Mouse (Mus musculus) olfactory bulb, adult 2 months (tissue): Measurements from ENCODE around the gene Ttc3. TPM values are rescaled to one million over a fixed set of nuclear protein-coding genes. Genes with fewer than 3 reads are reported as not detected.

Experiments
- H3K27ac ChIP-seq: fragments of 200-500 bp; 2 replicates; pipeline ENCODE4 v1.5.1; 2012; ENCODE audit warnings: low read depth, low read length; ENCODE audit not compliant: insufficient read depth
- H3K4me1 ChIP-seq: fragments of 200-500 bp; 2 replicates; pipeline ENCODE4 v1.6.1; 2012; ENCODE audit warnings: low read length; ENCODE audit not compliant: control insufficient read depth, insufficient read depth
- H3K4me3 ChIP-seq: fragments of 200-500 bp; 2 replicates; pipeline ENCODE4 v1.5.1; 2012; ENCODE audit warnings: mild to moderate bottlenecking, low read depth, low read length, moderate library complexity; ENCODE audit not compliant: insufficient read depth
- CTCF ChIP-seq: fragments of 200-500 bp; IDR thresholded peaks from 2 replicates; pipeline ENCODE4 v1.5.1; 2012; ENCODE audit warnings: low read depth, mild to moderate bottlenecking, low read length, moderate library complexity; ENCODE audit not compliant: insufficient read depth
- POLR2A ChIP-seq: fragments of 200-500 bp; IDR thresholded peaks from 2 replicates; pipeline ENCODE4 v1.6.1; 2012; ENCODE audit warnings: mild to moderate bottlenecking, low read depth, low read length, moderate library complexity; ENCODE audit not compliant: insufficient read depth
- WGBS: fragments of 180-500 bp; shearing (Covaris S2); methylation state at CpG from one replicate; pipeline ENCODE4 v1.1.7; 2018; 5-methylcytosine and 5-hydroxymethylcytosine counted together
- polyA plus RNA-seq: library from polyadenylated mRNA; stranded (reverse); fragments of >200 nt; gene quantifications from 2 replicates; pipeline ENCODE4 v1.2.4, GENCODE M21; 2012; ENCODE audit warnings: low replicate concordance; ENCODE audit not compliant: missing spikeins, insufficient read depth, insufficient read length

Gene Ttc3
- polyA plus RNA-seq, 1 experiment: 233 TPM

- 69% methylated on average over 2 of the region's 2 CpGs for WGBS
- no peak for TF ChIP-seq POLR2A
- no peak for TF ChIP-seq CTCF
Observed at GRCm38 (mm10) chr16:94412198-94412597, 41.8 kb downstream of the Ttc3 start.

GRCm38 (mm10) chr16:94412760-94413159, 42.3 kb downstream of the Ttc3 start:
- Histone ChIP-seq H3K4me1 (peaks cover 5% of the 10 kb centered on the region), H3K27ac (no peak overlapping the region), H3K4me3 (no peak overlapping the region)
- WGBS: 82% methylated on average over 4 of the region's 4 CpGs
- TF ChIP-seq POLR2A (no peak), CTCF (no peak)

More at GRCm38 (mm10) chr16:94412198-94412597, 41.8 kb downstream of the Ttc3 start:
- Histone ChIP-seq H3K27ac (no peak overlapping the region), H3K4me1 (peaks cover 5% of the 10 kb centered on the region), H3K4me3 (no peak overlapping the region)

- WGBS: 88% methylated on average over 6 of the region's 6 CpGs
- no peak for TF ChIP-seq POLR2A
- no peak for TF ChIP-seq CTCF
- Histone ChIP-seq H3K4me3 (no peak overlapping the region), H3K27ac (no peak overlapping the region), H3K4me1 (peaks cover 7% of the 10 kb centered on the region)
Observed at GRCm38 (mm10) chr16:94414151-94414550, 43.7 kb downstream of the Ttc3 start.

- 98% methylated on average over 3 of the region's 3 CpGs for WGBS
- no peak overlapping the region for H3K4me3 ChIP-seq
- H3K27ac ChIP-seq: no peak overlapping the region
- peaks cover 2% of the 10 kb centered on the region; the same call in 1 of the 2 replicates for H3K4me1 ChIP-seq
- TF ChIP-seq CTCF: no peak
- no peak for TF ChIP-seq POLR2A
Observed at GRCm38 (mm10) chr16:94420498-94420897, 50.1 kb downstream of the Ttc3 start.

- WGBS: 73% methylated on average over 4 of the region's 4 CpGs
Observed at GRCm38 (mm10) chr16:94428948-94429347, 58.5 kb downstream of the Ttc3 start.

GRCm38 (mm10) chr16:94435495-94436234, 65.2 kb downstream of the Ttc3 start:
- 72% methylated on average over 8 of the region's 8 CpGs for WGBS
- Histone ChIP-seq H3K4me3 (no peak overlapping the region), H3K4me1 (no peaks in the 10 kb centered on the region), H3K27ac (no peak overlapping the region)
- TF ChIP-seq POLR2A: no peak
- no peak for TF ChIP-seq CTCF

More at GRCm38 (mm10) chr16:94428948-94429347, 58.5 kb downstream of the Ttc3 start:
- Histone ChIP-seq H3K27ac (no peak overlapping the region), H3K4me3 (no peak overlapping the region), H3K4me1 (no peaks in the 10 kb centered on the region)
- no peak for TF ChIP-seq CTCF
- no peak for TF ChIP-seq POLR2A

GRCm38 (mm10) chr16:94436801-94437200, 66.4 kb downstream of the Ttc3 start:
- Histone ChIP-seq H3K4me3 (no peak overlapping the region), H3K4me1 (no peaks in the 10 kb centered on the region), H3K27ac (no peak overlapping the region)
- no peak for TF ChIP-seq CTCF
- TF ChIP-seq POLR2A: no peak
- WGBS: 80% methylated on average over 2 of the region's 2 CpGs

GRCm38 (mm10) chr16:94441361-94441760, 70.9 kb downstream of the Ttc3 start:
- no peak overlapping the region for H3K4me3 ChIP-seq
- WGBS: 55% methylated on average over 2 of the region's 2 CpGs
- no peak overlapping the region for H3K27ac ChIP-seq
- H3K4me1 ChIP-seq: peaks cover 2% of the 10 kb centered on the region; the same call in 1 of the 2 replicates
- TF ChIP-seq POLR2A (no peak), CTCF (no peak)

GRCm38 (mm10) chr16:94449151-94449550, 78.7 kb downstream of the Ttc3 start:
- 0 out of 2 replicates have a peak, but pooled peaks cover 5% of the 10 kb centered on the region for H3K4me1 ChIP-seq
- no peak for TF ChIP-seq CTCF
- TF ChIP-seq POLR2A: no peak
- 74% methylated on average over 8 of the region's 8 CpGs for WGBS
- H3K27ac ChIP-seq: no peak overlapping the region
- H3K4me3 ChIP-seq: no peak overlapping the region

GRCm38 (mm10) chr16:94449632-94450031, 79.2 kb downstream of the Ttc3 start:
- WGBS: 94% methylated on average over 7 of the region's 7 CpGs
- H3K4me3 ChIP-seq: no peak overlapping the region
- 0 out of 2 replicates have a peak, but pooled peaks cover 5% of the 10 kb centered on the region for H3K4me1 ChIP-seq
- no peak overlapping the region for H3K27ac ChIP-seq
- TF ChIP-seq CTCF (no peak), POLR2A (no peak)
